Mouse (Mus musculus): Measurements from ENCODE around the gene Cacna1f. TPM values are rescaled to one million over a fixed set of nuclear protein-coding genes. Genes with fewer than 3 reads are reported as not detected.

Cacna1f gene
- total RNA-seq (2012; rRNA removed), result 0.17 and 0.21 TPM in 2 replicates
- not detected in 2 replicates for total RNA-seq (2014; rRNA removed)
- 0.07 TPM in 1 of 2 replicates, not detected in the other for polyA plus RNA-seq (2012; ENCODE audit: insufficient read length, low read depth)

GRCm38 (mm10) chrX:7606783-7607182 lies at the start of gene Cacna1f:
Cacna1f (plus strand) TSS chrX:7607083.
- Histone ChIP-seq H3K9ac (ENCODE audit: insufficient read depth, low read depth) (no peak within 1 kb of the TSS), H3K27me3 (replicated peaks) (peaks cover 5% of the 10 kb centered on the region), H3K4me1 (ENCODE audit: control insufficient read depth in 1 of 2, insufficient read depth in 2 of 2) (peaks cover 3 to 12% of the 10 kb centered on the region in 2 experiments; a peak in 3 of 4 replicates), H3K36me3 (replicated peaks in 1 of 2; ENCODE audit: control insufficient read depth in 1 of 2, insufficient read depth in 1 of 2, low read length in 1 of 2) (peaks cover 5 to 18% of the 10 kb centered on the region in 2 experiments), H3K4me2 (ENCODE audit: insufficient read depth, low read depth, poor library complexity, severe bottlenecking) (no peak within 1 kb of the TSS), H3K27ac (ENCODE audit: insufficient read depth, low read depth) (no peak within 1 kb of the TSS), H3K79me2 (replicated peaks; ENCODE audit: control insufficient read depth, extremely low read depth, insufficient read depth, poor library complexity, severe bottlenecking) (peaks cover 3% of the 10 kb centered on the region; the same call in 1 of the 2 replicates), H3K9me3 (replicated peaks; ENCODE audit: low read length) (no peaks in the 10 kb centered on the region), H3K4me3 (replicated peaks in 1 of 3; ENCODE audit: low read depth in 2 of 3, low read length in 2 of 3, poor library complexity in 1 of 3) (no peak within 1 kb of the TSS)
- TF ChIP-seq MAX (IDR thresholded peaks at IDR 0.05; ENCODE audit: low read length) (no peak), NRF1 (IDR thresholded peaks at IDR 0.05; ENCODE audit: low read depth, low read length) (no peak), EP300 (IDR thresholded peaks at IDR 0.05; ENCODE audit: low read length) (no peak), ZC3H11A (IDR thresholded peaks at IDR 0.05; ENCODE audit: low read depth, low read length) (no peak), SMC3 (IDR thresholded peaks at IDR 0.05; ENCODE audit: low read depth, low read length) (no peak)
- dilution Hi-C loops (cut with MboI; ENCODE audit: extremely low pct_ligation_motif_present, extremely low pct_unique_long_range_greater_than_20kb, low sequenced_read_pairs) (no loop called here), in situ Hi-C loops (cut with MboI; ENCODE audit: low pct_ligation_motif_present, low pct_unique_long_range_greater_than_20kb, low sequenced_read_pairs) (no loop called here)
- DNase-seq (ENCODE audit: extremely low read depth), result no peak

DNA sequence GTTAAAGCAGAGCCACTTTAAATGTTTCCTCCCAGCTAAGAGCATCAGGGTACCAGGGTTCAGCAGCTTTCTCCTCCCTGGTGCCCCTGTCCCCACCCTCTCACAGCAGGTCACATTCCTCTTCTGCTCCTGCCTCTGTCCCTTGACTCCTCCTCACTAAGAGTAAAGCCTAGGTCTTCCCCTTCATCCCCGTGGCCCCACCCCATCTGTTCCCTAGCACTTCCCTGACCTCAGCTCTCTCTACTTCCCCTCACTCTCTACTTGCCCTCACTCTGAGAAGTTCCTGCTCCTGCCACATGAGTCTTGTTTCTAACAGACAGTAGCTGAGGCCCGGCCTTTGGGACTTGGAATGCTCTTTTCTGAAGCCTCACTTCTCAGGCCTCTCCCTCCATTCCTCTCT lies 43.8 kb upstream of the Cacna1f start:
- TF ChIP-seq MXI1 (IDR thresholded peaks at IDR 0.05; ENCODE audit: low read depth, low read length), result no peak
- no peak for TF ChIP-seq KAT2A (IDR thresholded peaks at IDR 0.05; ENCODE audit: insufficient replicate concordance, low read length)
- TF ChIP-seq MAX (IDR thresholded peaks at IDR 0.05; ENCODE audit: low read length), result no peak
- no peak for TF ChIP-seq EP300 (IDR thresholded peaks at IDR 0.05; ENCODE audit: low read length)
- TF ChIP-seq USF1 (IDR thresholded peaks at IDR 0.05; ENCODE audit: low read depth, low read length), result no peak
- no peak for TF ChIP-seq SIN3A (IDR thresholded peaks at IDR 0.05; ENCODE audit: low read length)
- TF ChIP-seq NELFE (IDR thresholded peaks at IDR 0.05; ENCODE audit: low read depth, low read length), result no peak
- no peak for TF ChIP-seq USF2 (conservative IDR thresholded peaks at IDR 0.05; ENCODE audit: low read depth, low read length)
- no peak for TF ChIP-seq TBP (conservative IDR thresholded peaks at IDR 0.05; ENCODE audit: low read depth, low read length)
- TF ChIP-seq MYC (IDR thresholded peaks at IDR 0.05; ENCODE audit: low read depth, low read length), result no peak

DNA sequence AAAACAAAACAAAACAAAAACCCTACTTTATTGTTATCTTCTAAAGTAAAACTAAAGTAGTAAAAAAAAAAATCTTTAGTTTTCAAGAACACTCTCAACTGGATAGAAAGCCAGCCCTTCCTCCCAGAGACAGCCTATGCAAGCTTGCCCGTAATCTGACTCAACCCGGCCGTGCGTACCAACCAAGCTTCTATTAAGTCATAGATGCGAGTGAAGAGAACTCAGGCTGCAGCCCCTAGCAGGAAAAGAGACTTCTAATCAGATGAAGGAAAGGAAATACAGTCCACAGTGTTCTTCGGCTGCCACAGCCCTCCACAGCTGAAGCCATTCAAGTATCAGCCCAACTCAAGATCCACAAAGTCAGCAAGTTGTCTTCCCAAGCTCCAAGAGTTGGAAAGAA lies 40.5 kb upstream of the Cacna1f start:
- Histone ChIP-seq H3K36me3 (replicated peaks in 1 of 2; ENCODE audit: control insufficient read depth in 1 of 2, insufficient read depth in 1 of 2, low read length in 1 of 2) (peaks cover 0 to 2% of the 10 kb centered on the region in 2 experiments), H3K4me2 (ENCODE audit: insufficient read depth, low read depth, poor library complexity, severe bottlenecking) (no peak overlapping the region), H3K27ac (ENCODE audit: insufficient read depth, low read depth) (no peak overlapping the region), H3K4me3 (replicated peaks in 1 of 3; ENCODE audit: low read depth in 2 of 3, low read length in 2 of 3, poor library complexity in 1 of 3) (no peak overlapping the region), H3K27me3 (replicated peaks) (no peaks in the 10 kb centered on the region), H3K4me1 (ENCODE audit: control insufficient read depth in 1 of 2, insufficient read depth in 2 of 2) (0 out of 4 replicates have a peak, but pooled peaks cover 0 to 3% of the 10 kb centered on the region in 2 experiments), H3K9me3 (replicated peaks; ENCODE audit: low read length) (no peaks in the 10 kb centered on the region), H3K9ac (ENCODE audit: insufficient read depth, low read depth) (no peak overlapping the region), H3K79me2 (replicated peaks; ENCODE audit: control insufficient read depth, extremely low read depth, insufficient read depth, poor library complexity, severe bottlenecking) (no peaks in the 10 kb centered on the region)
- dilution Hi-C loops (cut with MboI; ENCODE audit: extremely low pct_ligation_motif_present, extremely low pct_unique_long_range_greater_than_20kb, low sequenced_read_pairs), result no loop called here
- in situ Hi-C loops (cut with MboI; ENCODE audit: low pct_ligation_motif_present, low pct_unique_long_range_greater_than_20kb, low sequenced_read_pairs), result no loop called here
- no peak for DNase-seq (ENCODE audit: extremely low read depth)
- no peak for TF ChIP-seq ZNF384 (IDR thresholded peaks at IDR 0.05; ENCODE audit: low read depth, low read length)
- no peak for TF ChIP-seq CTCF (conservative IDR thresholded peaks at IDR 0.05 in 1 of 2, IDR thresholded peaks at IDR 0.05 in 1 of 2; ENCODE audit: low read depth in 2 of 2, low read length in 2 of 2)
- TF ChIP-seq JUND (conservative IDR thresholded peaks at IDR 0.05; ENCODE audit: low read depth, low read length), result no peak
- TF ChIP-seq POLR2A (IDR thresholded peaks at IDR 0.05; ENCODE audit: low read depth, low read length), result no peak
- no peak for TF ChIP-seq ELF1 (IDR thresholded peaks at IDR 0.05; ENCODE audit: low read depth, low read length)
- no peak for TF ChIP-seq BHLHE40 (IDR thresholded peaks at IDR 0.05; ENCODE audit: low read depth, low read length)
- TF ChIP-seq MAZ (IDR thresholded peaks at IDR 0.05; ENCODE audit: low read depth, low read length), result no peak

More for the DNA sequence above, 43.8 kb upstream of the Cacna1f start:
- Histone ChIP-seq H3K9ac (ENCODE audit: insufficient read depth, low read depth) (no peak overlapping the region), H3K27ac (ENCODE audit: insufficient read depth, low read depth) (no peak overlapping the region), H3K4me3 (replicated peaks in 1 of 3; ENCODE audit: low read depth in 2 of 3, low read length in 2 of 3, poor library complexity in 1 of 3) (no peak overlapping the region), H3K79me2 (replicated peaks; ENCODE audit: control insufficient read depth, extremely low read depth, insufficient read depth, poor library complexity, severe bottlenecking) (no peaks in the 10 kb centered on the region), H3K4me1 (ENCODE audit: control insufficient read depth in 1 of 2, insufficient read depth in 2 of 2) (0 out of 4 replicates have a peak, but pooled peaks cover 0 to 3% of the 10 kb centered on the region in 2 experiments), H3K9me3 (replicated peaks; ENCODE audit: low read length) (no peaks in the 10 kb centered on the region), H3K27me3 (replicated peaks) (no peaks in the 10 kb centered on the region), H3K36me3 (replicated peaks in 1 of 2; ENCODE audit: control insufficient read depth in 1 of 2, insufficient read depth in 1 of 2, low read length in 1 of 2) (no peaks in the 10 kb centered on the region), H3K4me2 (ENCODE audit: insufficient read depth, low read depth, poor library complexity, severe bottlenecking) (no peak overlapping the region)
- DNase-seq (ENCODE audit: extremely low read depth), result no peak
- dilution Hi-C loops (cut with MboI; ENCODE audit: extremely low pct_ligation_motif_present, extremely low pct_unique_long_range_greater_than_20kb, low sequenced_read_pairs), result no loop called here
- in situ Hi-C loops (cut with MboI; ENCODE audit: low pct_ligation_motif_present, low pct_unique_long_range_greater_than_20kb, low sequenced_read_pairs), result no loop called here
